Mouse (Mus musculus) WW6 (cell line): ENCODE data around the gene 1700028P14Rik.
A peak's percentile ranks its signal among the peaks of the same experiment; 100 is the strongest.

ENCODE experiments used
- DNase-seq: peaks from one replicate; pipeline ENCODE4 v3.0.0-alpha.2; 2013; ENCODE audit warnings: low read depth, low spot score

1700028P14Rik gene

DNA sequence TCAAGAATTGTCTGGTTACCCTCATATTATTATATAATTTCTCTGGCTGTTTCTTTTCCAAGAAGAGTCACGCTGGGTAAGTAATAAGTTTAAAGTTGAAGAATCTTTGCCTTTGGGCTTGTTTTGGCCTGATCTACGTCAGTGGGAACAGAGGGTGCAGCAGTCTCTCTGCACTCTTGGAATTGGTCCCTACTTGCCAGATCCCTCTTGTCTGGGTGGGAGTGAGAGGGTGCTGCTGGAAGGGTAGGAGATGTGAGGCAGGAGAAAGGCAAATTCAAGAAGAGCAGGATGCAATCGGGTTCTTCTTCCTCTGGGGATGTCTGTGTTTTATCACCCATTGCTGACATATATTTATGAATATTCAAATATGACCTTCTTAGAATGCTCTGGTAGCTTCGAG lies 42.9 kb downstream of the 1700028P14Rik start:
- no peak for DNase-seq

DNA sequence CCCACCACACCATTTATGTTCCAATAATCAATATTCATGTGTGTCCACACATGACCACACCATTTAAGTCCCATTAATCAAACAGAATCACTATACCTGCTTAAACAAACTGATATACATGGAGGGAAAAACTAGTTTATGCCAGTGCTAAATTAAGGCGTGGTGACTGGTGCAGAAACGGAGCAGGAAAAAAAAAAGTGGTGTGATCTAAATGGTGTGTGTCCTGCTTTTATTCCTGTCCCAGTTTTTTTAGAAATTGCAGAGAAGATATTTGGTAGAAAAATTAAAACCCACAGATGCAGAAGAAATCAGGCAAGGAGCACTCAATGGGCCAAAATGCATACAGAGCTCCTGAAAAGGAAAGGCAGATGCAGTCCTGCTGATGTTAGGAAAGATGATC lies 44.7 kb downstream of the 1700028P14Rik start:
- DNase-seq, result no peak

DNA sequence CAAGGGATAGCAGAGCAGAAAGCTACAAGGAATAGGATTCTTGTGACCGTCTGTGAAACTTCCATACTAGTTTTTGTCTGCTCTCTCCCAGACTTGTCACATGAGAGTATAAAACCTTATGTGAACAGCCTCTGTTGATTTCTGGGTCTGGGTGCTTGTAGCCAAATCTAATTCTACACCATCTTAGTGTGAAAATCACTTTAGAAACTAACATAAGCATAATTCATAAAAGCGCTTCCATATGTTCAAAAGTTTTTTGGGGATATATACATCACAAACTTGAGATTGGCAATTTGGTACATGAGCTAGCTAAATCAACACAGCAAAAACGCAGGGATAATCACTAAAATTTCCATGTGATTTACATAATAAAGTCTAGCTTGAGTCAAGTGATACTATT lies 57.7 kb downstream of the 1700028P14Rik start:
- no peak for DNase-seq

DNA sequence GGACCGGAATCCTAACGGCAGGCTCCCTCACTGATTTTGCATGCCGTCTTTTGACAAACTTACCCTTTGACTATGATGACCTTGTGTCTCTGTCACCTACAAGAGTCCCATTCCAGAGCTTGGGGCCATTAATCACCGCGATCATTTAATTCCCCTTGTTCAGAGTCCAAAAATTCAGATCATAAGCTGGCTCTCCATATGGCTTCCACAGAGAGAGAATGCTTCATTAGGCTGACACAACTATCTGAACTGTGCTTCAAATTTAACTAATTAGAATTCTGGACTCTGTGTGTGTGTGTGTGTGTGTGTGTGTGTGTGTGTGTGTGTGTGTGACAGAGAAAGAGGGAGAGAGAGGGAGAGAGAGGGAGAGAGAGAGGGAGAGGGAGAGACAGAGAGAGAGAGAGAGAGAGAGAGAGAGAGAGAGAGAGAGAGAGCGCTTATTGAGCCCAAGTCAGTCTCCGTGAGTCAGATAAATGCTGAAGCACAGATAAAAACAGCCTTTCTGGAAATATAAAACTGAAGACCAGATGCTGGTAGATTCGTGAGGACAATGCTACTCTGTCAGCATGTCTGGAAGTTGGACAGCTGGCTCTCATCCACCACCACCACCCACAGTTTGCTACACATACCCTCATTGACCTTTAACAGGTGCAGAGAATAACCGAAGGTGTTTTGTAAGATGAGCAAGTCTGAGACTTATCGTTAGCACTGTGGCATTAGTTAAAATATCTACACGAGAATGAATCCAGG lies 73.8 kb downstream of the 1700028P14Rik start:
- no peak for DNase-seq

DNA sequence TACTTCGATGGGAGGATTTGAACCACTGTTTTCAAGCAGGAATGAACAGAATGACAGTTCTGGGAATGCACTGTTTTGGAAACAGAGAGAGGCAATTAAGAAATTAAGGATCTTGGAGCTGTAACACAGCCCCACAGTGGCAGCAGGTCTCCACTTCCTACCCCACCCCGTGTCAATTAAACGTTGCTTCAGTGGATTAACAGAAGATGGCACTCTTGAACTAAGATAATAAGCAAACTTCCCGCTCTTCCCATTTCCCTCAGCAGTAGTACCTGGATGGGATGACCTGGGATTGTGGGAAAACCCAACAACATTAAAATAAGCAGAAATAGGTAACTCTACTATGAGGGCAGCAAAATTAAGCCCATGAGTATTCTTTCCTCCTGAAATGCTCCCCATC lies 75.9 kb downstream of the 1700028P14Rik start:
- no peak for DNase-seq

DNA sequence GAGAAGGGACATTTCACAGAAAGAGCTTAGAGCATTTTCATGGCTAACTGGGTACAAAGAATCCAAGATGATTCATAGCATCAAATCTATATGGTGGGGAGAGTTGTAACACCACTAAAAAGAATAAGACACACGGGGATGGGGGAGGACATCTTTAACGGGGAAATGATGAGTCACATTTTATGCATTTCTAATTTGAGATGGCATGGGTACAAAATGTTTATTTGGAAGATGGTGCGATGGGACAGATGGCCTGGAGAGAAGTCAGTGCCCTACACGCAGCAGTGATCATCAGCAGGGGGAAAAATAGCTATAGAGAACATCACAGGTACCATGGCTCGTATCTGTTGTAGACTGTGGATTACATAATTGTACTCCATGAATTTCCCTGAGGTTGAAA lies 88.9 kb downstream of the 1700028P14Rik start:
- DNase-seq, result no peak

DNA sequence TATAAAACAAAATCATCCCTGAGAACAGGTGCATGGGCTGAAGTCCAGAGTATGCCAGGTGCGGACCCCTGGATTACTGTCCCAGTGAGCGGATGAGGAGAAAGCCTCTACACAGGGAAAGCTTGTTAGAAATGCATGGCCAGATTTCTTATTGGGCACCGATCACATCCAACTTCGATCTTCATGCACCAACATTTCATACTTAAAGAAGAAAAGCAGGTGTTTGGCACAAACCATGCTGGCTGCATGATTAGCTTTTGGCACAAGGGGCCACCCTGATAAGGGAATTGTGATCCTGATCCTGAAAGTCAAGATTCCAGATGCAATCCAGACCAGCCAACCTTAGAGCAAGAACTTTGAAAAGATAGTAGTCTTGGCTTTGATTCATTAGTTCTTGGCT lies 90.0 kb downstream of the 1700028P14Rik start:
- no peak for DNase-seq

DNA sequence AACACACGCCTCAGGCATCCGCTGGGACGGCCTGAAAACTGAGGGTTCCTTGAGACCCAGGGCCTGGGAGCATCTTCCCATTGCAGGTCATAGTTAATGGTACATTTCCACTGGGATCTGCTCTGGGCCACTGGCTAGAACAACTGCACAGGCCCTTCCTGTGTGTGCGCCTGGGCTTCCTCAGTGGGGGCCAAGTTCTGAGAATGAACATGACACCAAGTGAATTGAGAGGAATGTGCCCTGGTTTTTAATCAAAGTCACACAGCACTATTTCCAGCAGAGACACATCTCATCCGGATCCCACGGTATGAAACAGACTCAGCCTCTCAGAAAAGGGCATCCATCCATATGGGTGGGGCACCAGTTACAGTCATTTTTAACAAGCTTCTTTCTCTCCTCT lies 90.6 kb downstream of the 1700028P14Rik start:
- no peak for DNase-seq

DNA sequence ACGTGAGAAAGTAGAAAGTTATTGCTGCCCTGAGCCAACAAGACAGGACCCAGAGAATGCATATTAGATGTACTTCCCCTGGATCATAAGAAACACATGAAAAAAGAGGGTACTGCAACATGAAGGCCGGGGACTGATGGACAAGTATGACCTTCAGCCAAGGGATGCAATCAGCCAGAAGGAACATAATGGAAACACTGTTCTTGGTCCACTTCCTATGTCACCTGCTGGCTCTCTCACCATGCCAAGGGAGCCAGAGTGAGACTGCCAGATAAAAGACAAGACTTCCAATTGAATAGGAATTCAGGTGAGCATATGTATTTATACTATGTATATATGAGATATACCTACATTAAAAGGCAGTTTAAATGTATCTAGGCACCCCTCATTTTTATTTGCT lies 99.2 kb downstream of the 1700028P14Rik start:
- DNase-seq, result no peak

DNA sequence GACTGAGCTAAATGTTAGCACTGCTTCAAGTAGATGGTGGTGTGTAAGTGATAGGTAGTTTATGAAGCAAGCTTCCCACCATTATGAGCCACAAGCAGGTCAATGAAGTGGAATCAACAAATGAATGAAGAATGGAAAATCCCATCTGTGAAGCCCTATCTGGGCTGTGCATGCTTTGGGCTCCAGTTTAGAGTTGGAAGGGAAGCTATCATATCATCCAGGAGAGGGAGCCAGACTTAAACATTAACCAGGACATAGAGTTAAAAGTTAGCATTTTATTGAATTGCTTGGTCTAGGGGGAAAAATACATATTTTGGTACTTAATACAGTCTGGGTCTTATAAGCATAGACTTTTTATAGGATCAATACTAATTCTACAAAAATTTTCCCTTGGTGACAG lies 107.0 kb downstream of the 1700028P14Rik start:
- no peak for DNase-seq

DNA sequence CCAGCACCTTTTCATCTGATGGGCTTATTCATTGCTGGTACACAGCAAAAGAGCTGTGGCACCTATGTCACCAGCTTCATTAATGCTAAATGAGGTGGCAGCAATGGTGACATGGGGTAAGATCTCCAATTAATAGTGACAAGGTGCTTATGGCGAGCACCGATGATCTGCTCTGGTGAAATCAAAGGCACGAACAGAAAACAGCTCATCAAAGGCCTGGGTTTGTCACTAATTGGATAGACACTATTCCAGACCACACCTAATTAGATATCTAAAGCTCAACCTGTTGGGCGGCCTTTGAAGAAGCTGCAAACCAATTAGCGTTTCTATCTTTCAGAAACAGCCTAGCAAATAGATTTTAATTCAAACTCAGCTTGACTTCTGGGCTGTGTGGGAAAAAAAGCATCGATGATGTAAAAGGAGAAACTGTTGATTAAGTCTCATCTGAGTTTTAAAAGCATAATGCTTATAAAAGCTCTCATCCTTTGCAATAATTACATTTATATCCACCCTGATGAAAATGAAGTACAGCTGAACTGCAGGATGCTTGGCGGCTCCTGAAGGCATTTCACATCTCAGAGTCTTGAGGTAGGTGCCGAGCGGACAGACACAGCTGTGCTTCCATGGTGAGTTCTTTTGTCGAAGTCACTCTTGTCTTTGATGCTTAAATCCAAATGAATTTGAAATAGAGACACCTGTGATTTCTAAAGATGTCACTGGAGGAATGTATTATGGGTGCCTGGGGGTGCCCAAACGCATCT lies 109.2 kb downstream of the 1700028P14Rik start:
- no peak for DNase-seq

DNA sequence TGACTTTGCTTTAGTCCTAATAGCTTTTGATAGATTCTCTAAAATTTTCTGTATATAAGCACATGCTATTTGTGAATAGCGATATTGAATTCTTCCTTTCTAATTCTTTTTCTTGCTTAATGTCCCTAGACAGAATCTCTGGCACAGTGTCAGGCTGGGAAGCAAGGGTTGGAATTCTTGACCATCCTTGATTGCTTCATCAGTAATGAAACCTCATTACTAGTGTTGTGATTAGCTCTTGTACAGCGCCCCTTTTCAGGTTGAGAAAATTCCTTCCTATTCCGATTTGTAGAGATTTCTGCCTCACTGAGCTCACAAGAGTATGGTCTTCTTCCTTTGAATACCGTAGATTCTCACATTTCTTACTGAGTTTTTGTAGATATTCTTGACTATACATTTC lies 109.9 kb downstream of the 1700028P14Rik start:
- DNase-seq, result no peak

DNA sequence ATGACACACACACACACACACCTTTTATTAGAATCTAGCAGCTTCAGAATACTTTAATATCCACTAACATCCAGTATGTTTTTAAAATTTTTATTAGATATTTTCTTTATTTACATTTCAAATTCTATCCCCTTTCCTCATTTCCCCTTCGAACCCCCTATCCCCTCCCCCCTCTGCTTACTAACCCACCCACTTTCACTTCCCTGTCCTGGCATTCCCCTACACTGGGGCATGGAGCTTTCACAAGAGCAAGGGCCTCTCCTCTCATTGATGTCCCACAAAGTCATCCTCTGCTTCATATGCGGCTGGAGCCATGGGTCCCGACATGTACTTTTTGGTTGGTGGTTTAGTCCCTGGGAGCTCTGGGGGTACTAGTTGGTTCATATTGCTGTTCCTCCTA lies 116.9 kb downstream of the 1700028P14Rik start:
- no peak for DNase-seq

DNA sequence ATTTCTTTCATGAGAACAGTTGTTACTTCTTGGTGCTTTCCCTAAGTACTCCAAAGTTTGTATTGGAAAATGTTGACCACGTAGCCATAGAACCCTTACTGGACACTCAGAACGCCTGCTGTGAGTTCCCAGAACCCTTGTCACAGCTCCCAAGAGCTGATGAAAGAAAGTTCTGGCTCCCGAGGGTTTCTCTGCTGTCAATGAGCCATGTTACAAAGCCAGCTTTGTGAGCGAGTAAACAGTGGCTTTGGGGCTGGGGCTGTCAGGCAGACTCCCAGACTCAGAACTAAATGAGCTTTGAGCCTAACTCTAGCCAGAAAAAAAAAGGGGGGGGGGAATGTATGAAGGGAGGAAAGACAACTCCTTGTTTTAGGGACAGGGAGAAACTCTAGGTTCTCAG lies 120.7 kb downstream of the 1700028P14Rik start:
- no peak for DNase-seq

DNA sequence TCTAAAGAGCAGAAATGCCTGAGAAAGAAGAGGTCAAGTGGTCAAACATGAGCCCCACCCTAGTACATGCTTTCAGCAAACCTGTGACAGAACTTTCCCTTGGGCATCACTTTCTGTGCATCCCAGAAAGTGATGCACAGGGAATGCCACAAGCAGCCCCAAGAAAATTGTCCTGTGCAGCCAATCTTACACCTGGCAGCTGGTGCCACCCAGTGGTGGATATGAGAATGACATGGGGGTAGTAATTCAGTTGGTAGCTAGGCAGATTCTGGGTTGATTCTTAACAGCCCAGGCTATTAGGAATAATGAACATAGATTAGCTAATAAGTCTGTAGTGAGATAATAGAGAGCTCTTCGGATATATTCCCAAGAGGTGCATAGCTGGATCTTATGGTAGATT lies 128.9 kb downstream of the 1700028P14Rik start:
- DNase-seq, result peak; percentile 26

DNA sequence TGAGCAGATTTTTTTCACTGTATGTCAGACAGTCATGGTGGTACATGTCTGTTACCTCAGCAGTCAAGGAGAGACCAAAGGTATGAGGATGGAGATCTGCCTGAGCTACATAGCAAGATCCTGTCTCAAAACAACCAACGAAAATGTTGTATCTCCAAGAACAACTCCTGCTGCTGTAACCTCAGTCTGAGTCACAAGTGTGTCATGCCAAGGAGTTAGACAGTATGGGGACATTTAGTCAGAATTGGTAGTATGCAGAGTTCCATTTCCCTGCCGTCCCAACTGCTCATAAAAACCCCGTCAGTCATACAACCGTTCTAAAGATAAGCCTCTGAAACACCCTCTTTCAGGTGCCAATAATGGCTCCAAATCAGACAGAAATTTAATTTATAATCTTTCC lies 130.8 kb downstream of the 1700028P14Rik start:
- DNase-seq, result no peak

DNA sequence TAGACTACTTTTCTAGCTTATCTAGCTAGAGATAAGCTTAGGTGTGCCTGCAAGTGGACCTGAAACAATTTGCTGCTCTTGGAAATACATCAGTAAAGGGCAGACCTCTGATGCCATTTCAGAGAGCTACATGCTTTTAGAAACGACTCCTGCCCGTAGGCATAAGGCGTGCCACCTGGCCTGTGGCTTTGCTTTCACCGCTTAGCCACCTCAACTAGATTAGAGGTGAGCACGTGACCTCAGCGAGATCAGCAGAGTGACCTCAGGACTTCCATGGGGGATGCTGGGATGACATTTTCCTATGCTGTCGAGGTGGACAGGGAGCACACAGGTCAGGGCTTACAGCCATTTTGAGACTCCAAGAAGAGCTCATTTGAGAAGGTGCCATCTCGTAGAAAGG lies 131.5 kb downstream of the 1700028P14Rik start:
- DNase-seq, result no peak

DNA sequence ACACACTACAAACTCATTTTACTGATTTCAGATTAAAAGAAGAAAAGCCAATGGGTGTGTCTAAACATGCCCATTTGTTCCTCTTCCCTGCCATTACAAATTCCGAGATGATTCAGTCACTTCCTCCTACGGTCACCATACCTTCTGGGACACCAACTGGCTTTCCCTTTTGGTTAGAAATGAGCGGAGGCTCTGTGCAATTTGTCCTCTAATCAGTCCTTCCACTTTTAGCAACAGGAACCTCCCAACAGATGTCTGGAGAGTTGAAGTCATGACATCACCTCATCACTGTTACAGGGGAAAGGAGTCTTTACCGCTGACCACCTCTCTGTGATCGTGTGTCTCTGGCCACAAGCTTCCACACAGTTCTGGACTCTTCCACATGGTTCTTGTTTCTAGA lies 132.0 kb downstream of the 1700028P14Rik start:
- no peak for DNase-seq

DNA sequence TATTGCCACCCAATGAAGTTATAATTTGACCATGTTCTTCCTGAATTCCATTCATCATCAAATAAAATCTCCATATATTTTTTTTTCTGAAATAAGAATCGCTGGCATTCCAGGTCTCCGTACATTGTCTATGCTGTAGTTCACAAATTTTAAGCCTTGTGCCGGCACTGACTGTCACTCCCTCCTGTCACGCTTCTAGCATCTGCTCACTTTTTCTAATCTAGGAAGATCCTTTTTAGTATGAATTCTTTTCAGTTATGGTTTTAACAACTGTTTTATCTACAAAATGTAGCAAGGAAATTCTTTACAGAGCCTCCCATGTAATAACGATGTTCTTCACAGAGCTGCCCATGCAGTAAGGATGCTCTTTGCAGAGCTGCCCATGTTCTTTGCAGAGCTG lies 134.1 kb downstream of the 1700028P14Rik start:
- DNase-seq, result no peak

DNA sequence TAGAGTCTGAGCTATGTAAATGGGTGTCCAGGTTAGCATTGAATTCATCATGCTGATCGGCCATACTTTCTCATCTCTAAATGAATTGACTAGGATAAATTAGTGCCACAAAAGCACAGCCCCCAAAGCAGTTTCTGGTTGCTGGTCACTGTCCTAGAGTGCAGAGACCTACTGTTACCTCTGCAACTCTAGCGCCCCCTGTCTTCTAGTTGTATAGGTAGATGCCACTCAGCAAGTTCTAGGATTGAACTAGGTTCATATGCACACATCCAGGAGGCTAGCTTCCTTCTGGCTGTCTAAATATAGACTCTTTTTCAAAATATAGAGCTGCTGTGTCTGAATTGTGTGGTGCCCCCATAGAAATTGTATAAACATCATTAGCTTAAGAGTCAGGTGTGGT lies 141.3 kb downstream of the 1700028P14Rik start:
- DNase-seq, result no peak
